Mouse (Mus musculus): ENCODE results near the gene Cacng1. TPM values are rescaled to one million over a fixed set of nuclear protein-coding genes. Genes with fewer than 3 reads are reported as not detected.

The Cacng1 gene
- polyA plus RNA-seq, 1 experiment, result 0.23 TPM

DNA sequence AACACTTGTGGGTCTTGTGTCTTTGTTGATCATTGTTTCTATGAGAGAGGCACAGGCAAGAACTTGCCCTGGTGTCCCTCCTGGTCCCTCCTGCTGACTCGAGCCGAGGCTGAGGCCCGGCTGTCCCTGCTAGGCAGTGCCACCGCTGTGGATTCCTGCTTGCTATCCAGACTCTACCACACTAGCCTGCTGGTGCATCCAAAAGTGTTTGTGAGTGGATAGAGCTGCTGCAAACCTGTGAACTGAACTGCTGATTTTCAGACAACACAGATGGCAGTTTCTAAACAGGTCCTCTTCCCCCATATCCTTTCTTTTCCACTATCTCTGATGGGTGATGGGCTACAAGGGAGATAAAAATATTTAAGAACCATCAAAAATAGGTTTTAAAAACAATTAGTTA is 60.8 kb downstream of the Cacng1 start:
- 0 out of 2 replicates have a peak, but pooled peaks cover 5% of the 10 kb centered on the region for H3K4me1 ChIP-seq (ENCODE audit: control insufficient read depth, insufficient read depth, low read length)
- H3K27ac ChIP-seq (ENCODE audit: control insufficient read depth, insufficient read depth, low read depth, low read length), result no peak overlapping the region
- H3K27me3 ChIP-seq (ENCODE audit: control insufficient read depth, insufficient read depth, low read length), result no peaks in the 10 kb centered on the region
- no peak overlapping the region for H3K4me3 ChIP-seq (ENCODE audit: control insufficient read depth, low read depth, low read length)
- no peak for TF ChIP-seq CTCF (IDR thresholded peaks at IDR 0.05; ENCODE audit: control insufficient read depth, insufficient read depth, insufficient replicate concordance, low read depth, low read length)
- no peak for TF ChIP-seq POLR2A (IDR thresholded peaks at IDR 0.05; ENCODE audit: control insufficient read depth, low read depth, low read length)
- H3K36me3 ChIP-seq (ENCODE audit: control insufficient read depth, insufficient read depth, low read length), result peaks cover 1% of the 10 kb centered on the region

Other genes with a start within 250 kb of the Cacng1 start
- gene Pitpnc1, start 245.8 kb downstream of the Cacng1 start, polyA plus RNA-seq (2012; rRNA removed), result 1.5 and 1.6 TPM in 2 replicates
- gene Psmd12, start 237.0 kb downstream of the Cacng1 start, polyA plus RNA-seq (2012; rRNA removed), result 25.8 and 28.0 TPM in 2 replicates
- gene Helz, start 168.6 kb downstream of the Cacng1 start, polyA plus RNA-seq (2012; rRNA removed), result 17.2 and 18.2 TPM in 2 replicates
- 2.3 and 2.8 TPM in 2 replicates for gene Cacng4, start 78.0 kb upstream of the Cacng1 start, polyA plus RNA-seq (2012; rRNA removed)
- gene Cacng5, start 198.5 kb upstream of the Cacng1 start, polyA plus RNA-seq (2012; rRNA removed), result 8.9 and 9.2 TPM in 2 replicates

All from testis, adult 2 months (tissue).